Mouse (Mus musculus) bone marrow macrophage, adult 2 months (primary cell): ENCODE data around the gene C2cd2l.

ENCODE experiments used
- CTCF ChIP-seq: IDR thresholded peaks from 2 replicates; pipeline ENCODE4 v1.5.1; 2012; ENCODE audit warnings: low read depth, mild to moderate bottlenecking, low read length, moderate library complexity
- POLR2A ChIP-seq: IDR thresholded peaks from 2 replicates; pipeline ENCODE4 v1.6.1; 2012; ENCODE audit warnings: mild to moderate bottlenecking, low read depth, low read length, borderline replicate concordance

GRCm38 (mm10) chr9:44343290-44343689 is 23.2 kb upstream of the C2cd2l start:
- TF ChIP-seq CTCF (no peak), POLR2A (no peak)
